Mouse (Mus musculus) macrophage (primary cell): ENCODE results near the gene D430042O09Rik. TPM values are rescaled to one million over a fixed set of nuclear protein-coding genes. Genes with fewer than 3 reads are reported as not detected.

Source experiments
- H3K27ac ChIP-seq: fragments of 350-480 bp; formaldehyde crosslinking; 2 replicates; pipeline ENCODE4 v1.9.0; 2021
- H3K36me3 ChIP-seq: fragments of 350-480 bp; formaldehyde crosslinking; 2 replicates; pipeline ENCODE4 v1.9.0; 2021; ENCODE audit errors: inconsistent target
- H3K4me3 ChIP-seq: fragments of 350-480 bp; formaldehyde crosslinking; 2 replicates; pipeline ENCODE4 v1.9.0; 2021; ENCODE audit errors: inconsistent target
- H3K79me2 ChIP-seq: fragments of 350-480 bp; formaldehyde crosslinking; 2 replicates; pipeline ENCODE4 v1.9.0; 2021; ENCODE audit errors: inconsistent target
- WGBS: methylation state at CpG from one replicate; pipeline ENCODE4 v1.1.7; 2026; ENCODE audit warnings: inconsistent platforms; ENCODE audit not compliant: missing documents; 5-methylcytosine and 5-hydroxymethylcytosine counted together
- polyA plus RNA-seq: library from polyadenylated mRNA; stranded (reverse); fragments of 250-400 nt; gene quantifications from 3 replicates; pipeline ENCODE4 v1.2.4, GENCODE M21; 2018; ENCODE audit warnings: inconsistent platforms

D430042O09Rik gene
- polyA plus RNA-seq, 1 experiment from 2014 or later = 11.0 TPM

- no peak overlapping the region for H3K4me3 ChIP-seq
- H3K36me3 ChIP-seq = peaks cover 42% of the 10 kb centered on the region
- H3K27ac ChIP-seq = no peak overlapping the region
- no peaks in the 10 kb centered on the region for H3K79me2 ChIP-seq
- 96% methylated on average over 7 of the region's 8 CpGs for WGBS
Measured at GRCm38 (mm10) chr7:125812721-125813120, 105.0 kb downstream of the D430042O09Rik start.

GRCm38 (mm10) chr7:125815733-125816132 lies 108.0 kb downstream of the D430042O09Rik start:
- H3K27ac ChIP-seq = no peak overlapping the region
- 92% methylated on average over 3 of the region's 3 CpGs for WGBS
- no peak overlapping the region for H3K4me3 ChIP-seq
- H3K36me3 ChIP-seq = peaks cover 49% of the 10 kb centered on the region
- H3K79me2 ChIP-seq = no peaks in the 10 kb centered on the region

DNA sequence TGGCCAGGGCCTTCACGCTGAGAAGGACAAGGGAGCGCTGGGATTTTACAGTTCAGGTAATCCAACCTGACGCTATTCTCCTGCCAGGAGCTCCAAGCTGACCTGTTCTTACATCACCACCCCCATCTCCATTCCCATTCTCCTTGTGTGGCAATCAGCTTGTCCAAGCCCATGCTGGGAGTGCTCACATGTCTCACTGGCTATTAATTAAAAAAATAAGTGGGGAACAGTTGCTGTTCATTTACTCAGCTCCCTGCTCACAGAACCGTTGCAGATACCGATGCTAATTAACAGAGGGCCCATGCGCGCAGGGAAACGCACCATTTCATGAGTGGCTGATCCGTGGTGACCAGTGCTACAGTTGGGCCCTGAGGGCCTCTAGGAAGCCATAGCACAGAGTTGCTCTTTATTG lies 110.6 kb downstream of the D430042O09Rik start:
- H3K4me3 ChIP-seq = no peak overlapping the region
- no peak overlapping the region for H3K27ac ChIP-seq
- H3K36me3 ChIP-seq = peaks cover 42% of the 10 kb centered on the region
- H3K79me2 ChIP-seq = no peaks in the 10 kb centered on the region
- WGBS = 97% methylated on average over 9 of the region's 9 CpGs

DNA sequence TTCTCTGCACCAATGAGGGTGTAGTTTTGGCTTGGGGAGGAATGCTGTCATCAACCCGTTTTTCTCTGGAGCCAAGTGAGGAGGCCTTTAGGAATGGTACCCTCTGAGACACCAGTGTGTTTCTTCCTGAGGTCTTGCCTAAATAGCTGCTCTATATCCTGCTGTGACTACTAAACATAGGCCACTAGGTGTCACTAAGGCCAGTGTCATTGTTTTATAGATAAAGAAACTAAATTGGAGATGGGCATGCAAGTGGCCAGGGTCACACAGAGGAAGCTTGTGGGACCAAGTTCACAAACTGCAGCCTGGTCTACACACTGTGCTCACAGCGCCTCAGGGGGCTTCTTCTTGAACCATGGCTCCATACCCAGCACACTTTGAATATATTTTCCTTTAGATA lies 112.5 kb downstream of the D430042O09Rik start:
- WGBS = 91% methylated on average over 2 of the region's 2 CpGs
- H3K79me2 ChIP-seq = no peaks in the 10 kb centered on the region
- H3K36me3 ChIP-seq = peaks cover 25% of the 10 kb centered on the region
- H3K4me3 ChIP-seq = no peak overlapping the region
- no peak overlapping the region for H3K27ac ChIP-seq

- H3K4me3 ChIP-seq = no peak overlapping the region
- H3K79me2 ChIP-seq = no peaks in the 10 kb centered on the region
- peaks cover 6% of the 10 kb centered on the region for H3K36me3 ChIP-seq
- no peak overlapping the region for H3K27ac ChIP-seq
- 94% methylated on average over 2 of the region's 2 CpGs for WGBS
Measured at GRCm38 (mm10) chr7:125826425-125826824, 118.7 kb downstream of the D430042O09Rik start.

- no peak overlapping the region for H3K4me3 ChIP-seq
- no peaks in the 10 kb centered on the region for H3K79me2 ChIP-seq
- H3K27ac ChIP-seq = no peak overlapping the region
- H3K36me3 ChIP-seq = peaks cover 6% of the 10 kb centered on the region
- WGBS = 97% methylated on average over 3 of the region's 3 CpGs
Measured at GRCm38 (mm10) chr7:125826887-125827286, 119.2 kb downstream of the D430042O09Rik start.

DNA sequence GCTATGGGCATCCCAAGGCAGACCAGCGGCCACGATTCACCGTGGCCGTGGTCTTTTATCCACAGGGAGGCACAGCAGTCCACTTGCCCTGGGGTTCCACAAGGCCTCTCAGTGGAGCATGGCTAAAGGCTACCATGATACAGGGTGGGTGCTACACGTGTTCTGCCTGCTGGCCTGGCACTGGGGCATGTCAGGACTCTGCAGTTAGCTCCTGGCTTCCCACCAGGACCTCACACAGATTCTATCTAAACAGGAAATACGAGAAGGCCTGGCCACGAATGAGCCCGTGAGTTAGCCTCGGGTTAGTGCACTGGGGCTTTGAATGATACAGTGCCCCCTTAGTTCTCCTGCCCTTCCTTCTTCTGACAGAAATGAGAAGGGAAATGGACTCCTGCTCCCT lies 119.7 kb downstream of the D430042O09Rik start:
- no peaks in the 10 kb centered on the region for H3K79me2 ChIP-seq
- H3K27ac ChIP-seq = no peak overlapping the region
- no peak overlapping the region for H3K4me3 ChIP-seq
- 63% methylated on average over 9 of the region's 9 CpGs for WGBS
- H3K36me3 ChIP-seq = peaks cover 6% of the 10 kb centered on the region

DNA sequence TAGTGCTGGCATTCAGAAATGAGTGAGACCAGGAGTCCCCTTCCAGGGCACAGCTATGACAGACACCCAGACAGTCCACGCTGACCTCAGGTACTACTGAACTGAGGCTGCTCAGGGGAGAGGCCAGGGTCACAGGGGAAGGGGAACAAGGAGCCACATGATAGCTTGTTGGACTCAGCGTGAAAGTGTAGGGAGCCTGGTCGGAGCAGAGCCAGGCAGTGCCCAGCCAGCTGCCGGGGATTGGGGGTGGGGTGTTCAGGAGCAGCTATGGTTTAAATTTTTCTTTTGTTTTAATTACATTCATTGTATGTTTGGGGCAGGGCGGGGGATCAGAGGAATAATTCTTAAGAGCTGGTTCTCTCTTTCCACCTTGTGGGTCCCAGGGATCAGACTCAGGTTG lies 120.9 kb downstream of the D430042O09Rik start:
- Histone ChIP-seq H3K79me2 (no peaks in the 10 kb centered on the region), H3K27ac (no peak overlapping the region), H3K4me3 (no peak overlapping the region), H3K36me3 (peaks cover 6% of the 10 kb centered on the region)
- WGBS = 94% methylated on average over 5 of the region's 5 CpGs

GRCm38 (mm10) chr7:125829121-125829666 lies 121.5 kb downstream of the D430042O09Rik start:
- peaks cover 6% of the 10 kb centered on the region for H3K36me3 ChIP-seq
- 92% methylated on average over 3 of the region's 3 CpGs for WGBS
- no peak overlapping the region for H3K27ac ChIP-seq
- no peaks in the 10 kb centered on the region for H3K79me2 ChIP-seq
- H3K4me3 ChIP-seq = no peak overlapping the region

DNA sequence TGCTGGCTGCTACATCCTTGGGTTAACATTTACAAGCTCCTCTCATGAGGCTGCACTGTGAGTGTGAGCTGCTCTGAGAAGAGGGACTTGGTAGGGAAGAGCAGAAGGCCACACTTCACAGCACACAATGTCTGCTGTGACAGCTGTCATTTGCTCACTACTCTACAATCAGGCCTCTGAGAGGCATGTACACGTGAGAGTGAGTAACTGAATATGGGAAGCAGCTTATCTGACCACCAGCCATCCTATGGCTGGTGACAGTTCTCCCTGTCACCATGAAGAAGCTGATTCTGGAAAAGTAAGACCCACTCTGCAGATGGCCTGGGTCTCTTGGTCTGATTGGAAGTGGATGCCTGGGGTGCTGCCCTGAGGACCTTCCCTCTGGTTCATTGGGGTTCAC lies 125.1 kb downstream of the D430042O09Rik start:
- Histone ChIP-seq H3K79me2 (no peaks in the 10 kb centered on the region), H3K4me3 (no peak overlapping the region), H3K27ac (no peak overlapping the region), H3K36me3 (peaks cover 6% of the 10 kb centered on the region)
- 62% methylated on average over 1 of the region's 1 CpGs for WGBS

GRCm38 (mm10) chr7:125833471-125833870 lies 125.8 kb downstream of the D430042O09Rik start:
- H3K27ac ChIP-seq = no peak overlapping the region
- H3K4me3 ChIP-seq = no peak overlapping the region
- peaks cover 6% of the 10 kb centered on the region for H3K36me3 ChIP-seq
- H3K79me2 ChIP-seq = no peaks in the 10 kb centered on the region
- 94% methylated on average over 2 of the region's 2 CpGs for WGBS

GRCm38 (mm10) chr7:125838078-125838742 lies 130.5 kb downstream of the D430042O09Rik start:
- Histone ChIP-seq H3K36me3 (peaks cover 7% of the 10 kb centered on the region; the same call in 1 of the 2 replicates), H3K4me3 (no peak overlapping the region), H3K27ac (no peak overlapping the region), H3K79me2 (no peaks in the 10 kb centered on the region)
- 96% methylated on average over 5 of the region's 5 CpGs for WGBS

- peaks cover 9% of the 10 kb centered on the region; the same call in 1 of the 2 replicates for H3K36me3 ChIP-seq
- WGBS = 90% methylated on average over 1 of the region's 1 CpGs
- no peak overlapping the region for H3K4me3 ChIP-seq
- no peaks in the 10 kb centered on the region for H3K79me2 ChIP-seq
- H3K27ac ChIP-seq = no peak overlapping the region
Measured at GRCm38 (mm10) chr7:125845611-125846010, 137.9 kb downstream of the D430042O09Rik start.

DNA sequence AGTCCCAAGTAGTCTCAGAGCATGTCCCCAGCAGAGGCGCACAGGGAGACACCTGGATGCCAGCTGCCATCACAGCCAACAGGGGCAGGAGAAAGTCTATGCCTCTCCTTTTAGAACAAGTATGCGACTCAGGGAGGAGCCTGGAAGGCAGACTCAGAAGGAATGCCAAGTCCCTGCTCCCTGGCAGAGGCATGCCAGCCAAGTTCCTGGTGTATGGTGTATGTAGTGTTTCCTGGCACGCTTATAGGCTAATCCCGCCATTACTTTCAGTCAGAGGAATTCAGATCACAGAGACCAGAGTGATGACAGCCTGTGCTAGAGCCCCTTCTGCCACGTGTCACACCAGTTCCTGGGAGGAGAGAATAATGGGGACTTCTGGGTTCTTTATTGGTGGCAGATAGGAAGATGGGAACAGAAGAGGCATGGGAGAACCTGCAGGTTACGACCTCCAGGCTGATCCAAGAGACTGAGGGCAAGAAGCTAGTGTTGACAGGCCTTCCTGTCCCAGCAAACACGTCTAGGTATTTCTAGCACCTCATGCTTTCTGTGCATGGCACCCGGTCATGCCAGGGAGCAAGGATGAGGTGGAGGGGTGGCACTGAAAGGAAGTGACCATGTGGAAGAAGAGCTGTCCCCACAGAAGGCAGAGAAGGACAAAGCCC lies 139.3 kb downstream of the D430042O09Rik start:
- whole genome bisulfite sequencing = 94% methylated on average over 7 of the region's 8 CpGs
- H3K36me3 ChIP-seq = peaks cover 9% of the 10 kb centered on the region; the same call in 1 of the 2 replicates
- H3K79me2 ChIP-seq = no peaks in the 10 kb centered on the region
- no peak overlapping the region for H3K27ac ChIP-seq
- no peak overlapping the region for H3K4me3 ChIP-seq

DNA sequence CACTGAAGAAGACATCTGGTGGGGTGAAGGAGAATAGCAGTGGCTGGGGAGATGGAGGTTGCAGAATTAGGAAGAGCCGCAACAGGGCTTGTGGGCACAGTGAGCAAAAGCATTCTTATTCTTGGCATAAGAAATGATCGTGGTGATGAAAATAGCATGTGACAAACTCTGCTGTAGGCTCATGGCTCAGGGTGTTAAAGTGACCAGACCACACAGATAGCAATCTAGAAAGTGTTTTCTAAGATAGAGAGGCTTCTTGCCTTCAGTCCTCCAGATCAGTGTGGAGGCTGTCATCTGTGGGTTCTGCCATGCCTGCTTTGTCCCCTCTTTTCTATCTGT lies 139.8 kb downstream of the D430042O09Rik start:
- 93% methylated on average over 2 of the region's 2 CpGs for WGBS
- Histone ChIP-seq H3K27ac (no peak overlapping the region), H3K79me2 (no peaks in the 10 kb centered on the region), H3K36me3 (peaks cover 9% of the 10 kb centered on the region; the same call in 1 of the 2 replicates), H3K4me3 (no peak overlapping the region)
